Mouse (Mus musculus) thymus, adult 2 months (tissue): ENCODE data around the gene Pld5.

Source experiments
- CTCF ChIP-seq: fragments of 200-500 bp; IDR thresholded peaks from 2 replicates; pipeline ENCODE4 v1.5.1; 2012; ENCODE audit warnings: mild to moderate bottlenecking, control low read depth, low read length, moderate library complexity, borderline replicate concordance; ENCODE audit not compliant: control insufficient read depth, poor library complexity, insufficient read depth; ENCODE audit errors: extremely low read depth
- POLR2A ChIP-seq: fragments of 200-500 bp; IDR thresholded peaks from 2 replicates; pipeline ENCODE4 v1.6.1; 2012; ENCODE audit warnings: mild to moderate bottlenecking, low read length, control low read depth, moderate library complexity; ENCODE audit not compliant: control insufficient read depth, poor library complexity, insufficient read depth; ENCODE audit errors: extremely low read depth

DNA sequence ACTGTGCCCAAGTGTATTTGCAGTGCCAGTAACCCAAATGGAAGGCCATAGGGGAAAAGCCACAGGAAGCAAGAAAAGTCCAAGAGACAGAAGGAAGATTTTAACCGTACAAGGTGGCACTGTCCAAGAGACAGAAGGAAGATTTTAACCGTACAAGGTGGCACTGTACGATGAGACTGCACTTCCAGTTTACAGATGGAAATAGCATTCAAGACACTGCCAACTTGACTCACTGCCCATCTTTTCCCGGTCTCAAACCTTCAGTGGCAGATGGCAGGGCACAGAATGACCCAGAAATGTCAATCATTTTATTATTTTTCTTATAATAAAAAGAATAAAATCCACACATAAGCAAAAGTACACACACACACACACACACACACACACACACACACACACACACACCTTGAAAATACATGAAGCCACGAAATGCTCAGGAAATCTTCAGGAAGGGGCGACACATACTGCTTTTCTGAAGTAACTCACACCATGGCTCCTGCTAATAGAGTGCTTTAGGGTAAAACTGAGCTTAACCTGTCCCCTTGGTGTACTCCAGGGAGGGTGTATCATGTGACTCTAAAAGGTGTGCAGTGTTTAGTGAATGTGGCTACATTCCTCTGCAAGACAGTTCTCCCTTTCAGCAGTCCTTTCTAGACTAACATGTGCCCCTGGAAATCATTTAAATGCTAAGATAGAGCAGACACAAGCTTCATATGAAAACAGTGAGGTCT lies 77.9 kb downstream of the Pld5 start:
- TF ChIP-seq CTCF (no peak), POLR2A (no peak)
